Mouse (Mus musculus) gastrocnemius, adult 2 months (tissue): ENCODE results near the gene Sipa1l1. TPM values are rescaled to one million over a fixed set of nuclear protein-coding genes. Genes with fewer than 3 reads are reported as not detected.

Experiments used
- DNase-seq: peaks from one replicate; pipeline ENCODE4 v3.0.0; 2022
- H3K27ac ChIP-seq: fragments of 200-600 bp; 2 replicates; pipeline ENCODE4 v1.8.1; 2022; ENCODE audit warnings: mild to moderate bottlenecking
- H3K4me3 ChIP-seq: fragments of 200-600 bp; 2 replicates; pipeline ENCODE4 v1.8.1; 2022; ENCODE audit warnings: mild to moderate bottlenecking, moderate library complexity
- CTCF ChIP-seq: fragments of 200-600 bp; IDR thresholded peaks from 2 replicates; pipeline ENCODE4 v1.8.1; 2022; ENCODE audit warnings: antibody characterized with exemption, mild to moderate bottlenecking, moderate library complexity
- intact Hi-C: fragments of 180-260 bp; cut with DNase I; formaldehyde crosslinking; loops from one replicate; pipeline ENCODE4 v1.15.1; 2025
- total RNA-seq, 2 experiments: library from RNA; stranded (reverse); gene quantifications; 2 replicates each; pipeline ENCODE4 v1.2.3; 2021

Gene Sipa1l1
- total RNA-seq, 2 experiments from 2014 or later = 7.4 to 10.6 TPM

GRCm38 (mm10) chr12:82247371-82248258, 78.5 kb downstream of the Sipa1l1 start:
- Histone ChIP-seq H3K27ac (no peak overlapping the region), H3K4me3 (no peak overlapping the region)
- no peak for DNase-seq
- TF ChIP-seq CTCF = no peak
- intact Hi-C loops = no loop called here

- TF ChIP-seq CTCF = no peak
- intact Hi-C loops = no loop called here
- no peak overlapping the region for H3K27ac ChIP-seq
- no peak for DNase-seq
- no peak overlapping the region for H3K4me3 ChIP-seq
Observed at GRCm38 (mm10) chr12:82248501-82248900, 79.4 kb downstream of the Sipa1l1 start.

- intact Hi-C loops = no loop called here
Observed at GRCm38 (mm10) chr12:82251328-82251727, 82.2 kb downstream of the Sipa1l1 start.

GRCm38 (mm10) chr12:82254076-82254475, 85.0 kb downstream of the Sipa1l1 start:
- H3K27ac ChIP-seq = peak overlapping the region; percentile 43; the same call in 1 of the 2 replicates
- intact Hi-C loops = no loop called here
- DNase-seq = peak; percentile 53
- H3K4me3 ChIP-seq = no peak overlapping the region
- no peak for TF ChIP-seq CTCF

More at GRCm38 (mm10) chr12:82251328-82251727, 82.2 kb downstream of the Sipa1l1 start:
- H3K27ac ChIP-seq = no peak overlapping the region
- TF ChIP-seq CTCF = no peak
- no peak for DNase-seq
- H3K4me3 ChIP-seq = no peak overlapping the region

- Histone ChIP-seq H3K27ac (peak overlapping the region; percentile 17; the same call in 1 of the 2 replicates), H3K4me3 (no peak overlapping the region)
- intact Hi-C loops = no loop called here
- DNase-seq = no peak
- no peak for TF ChIP-seq CTCF
Observed at GRCm38 (mm10) chr12:82256012-82256411, 86.9 kb downstream of the Sipa1l1 start.

GRCm38 (mm10) chr12:82256921-82257500, 87.9 kb downstream of the Sipa1l1 start:
- Histone ChIP-seq H3K4me3 (no peak overlapping the region), H3K27ac (peak overlapping the region; percentile 44; the same call in 1 of the 2 replicates)
- TF ChIP-seq CTCF = no peak
- no peak for DNase-seq
- intact Hi-C loops = no loop called here

- DNase-seq = no peak
- Histone ChIP-seq H3K4me3 (no peak overlapping the region), H3K27ac (peak overlapping the region; percentile 3)
- intact Hi-C loops = no loop called here
- no peak for TF ChIP-seq CTCF
Observed at GRCm38 (mm10) chr12:82257994-82258785, 89.1 kb downstream of the Sipa1l1 start.

GRCm38 (mm10) chr12:82263443-82263842, 94.3 kb downstream of the Sipa1l1 start:
- intact Hi-C loops = no loop called here
- TF ChIP-seq CTCF = no peak
- Histone ChIP-seq H3K27ac (no peak overlapping the region), H3K4me3 (no peak overlapping the region)
- DNase-seq = no peak

GRCm38 (mm10) chr12:82264083-82264851, 95.1 kb downstream of the Sipa1l1 start:
- H3K27ac ChIP-seq = no peak overlapping the region
- intact Hi-C loops = no loop called here
- no peak overlapping the region for H3K4me3 ChIP-seq
- DNase-seq = no peak
- TF ChIP-seq CTCF = no peak

- intact Hi-C loops = no loop called here
- peak; percentile 33 for DNase-seq
- Histone ChIP-seq H3K4me3 (no peak overlapping the region), H3K27ac (no peak overlapping the region; the same call in 1 of the 2 replicates)
- TF ChIP-seq CTCF = no peak
Observed at GRCm38 (mm10) chr12:82265335-82266274, 96.5 kb downstream of the Sipa1l1 start.

- no peak for DNase-seq
- H3K27ac ChIP-seq = no peak overlapping the region
- H3K4me3 ChIP-seq = no peak overlapping the region
- no peak for TF ChIP-seq CTCF
- intact Hi-C loops = no loop called here
Observed at GRCm38 (mm10) chr12:82271447-82271846, 102.3 kb downstream of the Sipa1l1 start.
